Mouse (Mus musculus): ENCODE data around the gene Fkbp7. TPM values are rescaled to one million over a fixed set of nuclear protein-coding genes. Genes with fewer than 3 reads are reported as not detected.
A peak's percentile ranks its signal among the peaks of the same experiment; 100 is the strongest.

Gene Fkbp7
- polyA plus RNA-seq, 1 experiment from 2014 or later: 56.5 TPM

- Histone ChIP-seq H3K27ac (ENCODE audit: low read depth, low read length) (no peak overlapping the region), H3K4me2 (no peak overlapping the region), H3K4me3 (ENCODE audit: low read depth, low read length) (no peak overlapping the region), H3K27me3 (ENCODE audit: control insufficient read depth, insufficient read depth, low read length) (no peaks in the 10 kb centered on the region), H3K9ac (ENCODE audit: low read depth, low read length) (no peak overlapping the region), H3K36me3 (ENCODE audit: control insufficient read depth, insufficient read depth, low read length) (no peaks in the 10 kb centered on the region), H3K9me3 (replicated peaks; ENCODE audit: control insufficient read depth, low read length) (no peaks in the 10 kb centered on the region), H3K4me1 (ENCODE audit: control insufficient read depth, insufficient read depth, low read length) (no peaks in the 10 kb centered on the region)
- WGBS (ENCODE audit: insufficient replicate concordance): 6% methylated on average over 1 of the region's 1 CpGs
- no peak for ATAC-seq (replicated peaks; ENCODE audit: insufficient number of reproducible peaks, low FRiP score, low TSS enrichment)
Measured at GRCm38 (mm10) chr2:76655982-76656381, 16.9 kb downstream of the Fkbp7 start.

GRCm38 (mm10) chr2:76655444-76655843, 17.5 kb downstream of the Fkbp7 start:
- Histone ChIP-seq H3K4me2 (no peak overlapping the region), H3K4me3 (ENCODE audit: low read depth, low read length) (no peak overlapping the region), H3K9me3 (replicated peaks; ENCODE audit: control insufficient read depth, low read length) (no peaks in the 10 kb centered on the region), H3K9ac (ENCODE audit: low read depth, low read length) (no peak overlapping the region), H3K36me3 (ENCODE audit: control insufficient read depth, insufficient read depth, low read length) (no peaks in the 10 kb centered on the region), H3K27me3 (ENCODE audit: control insufficient read depth, insufficient read depth, low read length) (no peaks in the 10 kb centered on the region), H3K4me1 (ENCODE audit: control insufficient read depth, insufficient read depth, low read length) (no peaks in the 10 kb centered on the region), H3K27ac (ENCODE audit: low read depth, low read length) (no peak overlapping the region)
- 77% methylated on average over 3 of the region's 3 CpGs for WGBS (ENCODE audit: insufficient replicate concordance)
- no peak for ATAC-seq (replicated peaks; ENCODE audit: insufficient number of reproducible peaks, low FRiP score, low TSS enrichment)

GRCm38 (mm10) chr2:76654646-76655045, 18.3 kb downstream of the Fkbp7 start:
- no peak overlapping the region for H3K9ac ChIP-seq (ENCODE audit: low read depth, low read length)
- 80% methylated on average over 5 of the region's 5 CpGs for WGBS (ENCODE audit: insufficient replicate concordance)
- H3K4me2 ChIP-seq: no peak overlapping the region

GRCm38 (mm10) chr2:76653070-76653469, 19.8 kb downstream of the Fkbp7 start:
- Histone ChIP-seq H3K27ac (ENCODE audit: low read depth, low read length) (no peak overlapping the region), H3K9ac (ENCODE audit: low read depth, low read length) (no peak overlapping the region), H3K4me3 (ENCODE audit: low read depth, low read length) (no peak overlapping the region), H3K27me3 (ENCODE audit: control insufficient read depth, insufficient read depth, low read length) (no peaks in the 10 kb centered on the region), H3K4me2 (no peak overlapping the region), H3K36me3 (ENCODE audit: control insufficient read depth, insufficient read depth, low read length) (no peaks in the 10 kb centered on the region), H3K9me3 (replicated peaks; ENCODE audit: control insufficient read depth, low read length) (no peaks in the 10 kb centered on the region), H3K4me1 (ENCODE audit: control insufficient read depth, insufficient read depth, low read length) (no peaks in the 10 kb centered on the region)
- WGBS (ENCODE audit: insufficient replicate concordance): 85% methylated on average over 4 of the region's 4 CpGs
- ATAC-seq (replicated peaks; ENCODE audit: insufficient number of reproducible peaks, low FRiP score, low TSS enrichment): no peak

More at GRCm38 (mm10) chr2:76654646-76655045, 18.3 kb downstream of the Fkbp7 start:
- no peaks in the 10 kb centered on the region for H3K36me3 ChIP-seq (ENCODE audit: control insufficient read depth, insufficient read depth, low read length)
- H3K27me3 ChIP-seq (ENCODE audit: control insufficient read depth, insufficient read depth, low read length): no peaks in the 10 kb centered on the region
- ATAC-seq (replicated peaks; ENCODE audit: insufficient number of reproducible peaks, low FRiP score, low TSS enrichment): no peak
- no peak overlapping the region for H3K27ac ChIP-seq (ENCODE audit: low read depth, low read length)
- H3K9me3 ChIP-seq (replicated peaks; ENCODE audit: control insufficient read depth, low read length): no peaks in the 10 kb centered on the region
- H3K4me3 ChIP-seq (ENCODE audit: low read depth, low read length): no peak overlapping the region
- H3K4me1 ChIP-seq (ENCODE audit: control insufficient read depth, insufficient read depth, low read length): no peaks in the 10 kb centered on the region

- H3K27me3 ChIP-seq (ENCODE audit: control insufficient read depth, insufficient read depth, low read length): no peaks in the 10 kb centered on the region
- H3K27ac ChIP-seq (ENCODE audit: low read depth, low read length): peak overlapping the region; percentile 85
- no peaks in the 10 kb centered on the region for H3K9me3 ChIP-seq (replicated peaks; ENCODE audit: control insufficient read depth, low read length)
- peak overlapping the region; percentile 78 for H3K4me2 ChIP-seq
- no peaks in the 10 kb centered on the region for H3K36me3 ChIP-seq (ENCODE audit: control insufficient read depth, insufficient read depth, low read length)
- whole genome bisulfite sequencing (ENCODE audit: insufficient replicate concordance): 29% methylated on average over 13 of the region's 13 CpGs
- H3K4me3 ChIP-seq (ENCODE audit: low read depth, low read length): peak overlapping the region; percentile 64
- H3K4me1 ChIP-seq (ENCODE audit: control insufficient read depth, insufficient read depth, low read length): peaks cover 10% of the 10 kb centered on the region
- H3K9ac ChIP-seq (ENCODE audit: low read depth, low read length): peak overlapping the region; percentile 77
- peak; percentile 31 for ATAC-seq (replicated peaks; ENCODE audit: insufficient number of reproducible peaks, low FRiP score, low TSS enrichment)
Measured at GRCm38 (mm10) chr2:76648666-76649141, 24.2 kb downstream of the Fkbp7 start.

- 0% methylated on average over 37 of the region's 42 CpGs for WGBS (ENCODE audit: insufficient replicate concordance)
- Histone ChIP-seq H3K27me3 (ENCODE audit: control insufficient read depth, insufficient read depth, low read length) (no peaks in the 10 kb centered on the region), H3K4me1 (ENCODE audit: control insufficient read depth, insufficient read depth, low read length) (peaks cover 12% of the 10 kb centered on the region), H3K36me3 (ENCODE audit: control insufficient read depth, insufficient read depth, low read length) (no peaks in the 10 kb centered on the region), H3K4me3 (ENCODE audit: low read depth, low read length) (peak within 1 kb of the TSS; percentile 64), H3K4me2 (peak within 1 kb of the TSS; percentile 78), H3K9ac (ENCODE audit: low read depth, low read length) (peak within 1 kb of the TSS; percentile 80), H3K27ac (ENCODE audit: low read depth, low read length) (peak within 1 kb of the TSS; percentile 85), H3K9me3 (replicated peaks; ENCODE audit: control insufficient read depth, low read length) (no peaks in the 10 kb centered on the region)
- peak; percentile 96 for ATAC-seq (replicated peaks; ENCODE audit: insufficient number of reproducible peaks, low FRiP score, low TSS enrichment)
Measured at GRCm38 (mm10) chr2:76647883-76648570, 24.9 kb downstream of the Fkbp7 start, which contains the start of the genes Prkra and Pjvk. Prkra (minus strand) TSS chr2:76648015. Pjvk (plus strand) TSS chr2:76648476.

- peak overlapping the region; percentile 85 for H3K27ac ChIP-seq (ENCODE audit: low read depth, low read length)
- under 1% methylated on average over 25 of the region's 32 CpGs for WGBS (ENCODE audit: insufficient replicate concordance)
- ATAC-seq (replicated peaks; ENCODE audit: insufficient number of reproducible peaks, low FRiP score, low TSS enrichment): peak; percentile 28
Measured at GRCm38 (mm10) chr2:76647441-76647869, 25.5 kb downstream of the Fkbp7 start.

GRCm38 (mm10) chr2:76643801-76644200, 29.1 kb downstream of the Fkbp7 start:
- Histone ChIP-seq H3K9me3 (replicated peaks; ENCODE audit: control insufficient read depth, low read length) (no peaks in the 10 kb centered on the region), H3K4me3 (ENCODE audit: low read depth, low read length) (no peak overlapping the region), H3K4me2 (no peak overlapping the region), H3K9ac (ENCODE audit: low read depth, low read length) (no peak overlapping the region), H3K4me1 (ENCODE audit: control insufficient read depth, insufficient read depth, low read length) (peaks cover 12% of the 10 kb centered on the region), H3K27ac (ENCODE audit: low read depth, low read length) (no peak overlapping the region), H3K27me3 (ENCODE audit: control insufficient read depth, insufficient read depth, low read length) (no peaks in the 10 kb centered on the region), H3K36me3 (ENCODE audit: control insufficient read depth, insufficient read depth, low read length) (peaks cover 6% of the 10 kb centered on the region; the same call in 1 of the 2 replicates)
- no peak for ATAC-seq (replicated peaks; ENCODE audit: insufficient number of reproducible peaks, low FRiP score, low TSS enrichment)

More at GRCm38 (mm10) chr2:76647441-76647869, 25.5 kb downstream of the Fkbp7 start:
- Histone ChIP-seq H3K9me3 (replicated peaks; ENCODE audit: control insufficient read depth, low read length) (no peaks in the 10 kb centered on the region), H3K9ac (ENCODE audit: low read depth, low read length) (peak overlapping the region; percentile 80), H3K4me1 (ENCODE audit: control insufficient read depth, insufficient read depth, low read length) (peaks cover 12% of the 10 kb centered on the region), H3K4me2 (peak overlapping the region; percentile 78), H3K36me3 (ENCODE audit: control insufficient read depth, insufficient read depth, low read length) (0 out of 2 replicates have a peak, but pooled peaks cover 2% of the 10 kb centered on the region), H3K4me3 (ENCODE audit: low read depth, low read length) (peak overlapping the region; percentile 64), H3K27me3 (ENCODE audit: control insufficient read depth, insufficient read depth, low read length) (no peaks in the 10 kb centered on the region)

- Histone ChIP-seq H3K4me2 (no peak overlapping the region), H3K27ac (ENCODE audit: low read depth, low read length) (no peak overlapping the region), H3K36me3 (ENCODE audit: control insufficient read depth, insufficient read depth, low read length) (peaks cover 23% of the 10 kb centered on the region), H3K9me3 (replicated peaks; ENCODE audit: control insufficient read depth, low read length) (no peaks in the 10 kb centered on the region), H3K4me1 (ENCODE audit: control insufficient read depth, insufficient read depth, low read length) (peaks cover 7% of the 10 kb centered on the region), H3K4me3 (ENCODE audit: low read depth, low read length) (no peak overlapping the region), H3K9ac (ENCODE audit: low read depth, low read length) (no peak overlapping the region), H3K27me3 (ENCODE audit: control insufficient read depth, insufficient read depth, low read length) (no peaks in the 10 kb centered on the region)
- no peak for ATAC-seq (replicated peaks; ENCODE audit: insufficient number of reproducible peaks, low FRiP score, low TSS enrichment)
- WGBS (ENCODE audit: insufficient replicate concordance): 91% methylated on average over 2 of the region's 2 CpGs
Measured at GRCm38 (mm10) chr2:76639637-76640036, 33.3 kb downstream of the Fkbp7 start.

All from heart, embryonic 11.5 days (tissue).